Mouse (Mus musculus) adrenal gland, adult 8-10 months (tissue): ENCODE data around the gene Nfkb2. TPM values are rescaled to one million over a fixed set of nuclear protein-coding genes. Genes with fewer than 3 reads are reported as not detected.

Experiments
- DNase-seq: peaks from one replicate; pipeline ENCODE4 v3.0.0; 2022
- total RNA-seq, 4 experiments: library from RNA; stranded (reverse); gene quantifications; 2 replicates each; pipeline ENCODE4 v1.2.4; 2022

The Nfkb2 gene
- total RNA-seq, 4 experiments from 2014 or later = 35.6 to 40.1 (median 37.3) TPM

GRCm38 (mm10) chr19:46308706-46309435, 4.8 kb downstream of the Nfkb2 start:
- no peak for DNase-seq

DNA sequence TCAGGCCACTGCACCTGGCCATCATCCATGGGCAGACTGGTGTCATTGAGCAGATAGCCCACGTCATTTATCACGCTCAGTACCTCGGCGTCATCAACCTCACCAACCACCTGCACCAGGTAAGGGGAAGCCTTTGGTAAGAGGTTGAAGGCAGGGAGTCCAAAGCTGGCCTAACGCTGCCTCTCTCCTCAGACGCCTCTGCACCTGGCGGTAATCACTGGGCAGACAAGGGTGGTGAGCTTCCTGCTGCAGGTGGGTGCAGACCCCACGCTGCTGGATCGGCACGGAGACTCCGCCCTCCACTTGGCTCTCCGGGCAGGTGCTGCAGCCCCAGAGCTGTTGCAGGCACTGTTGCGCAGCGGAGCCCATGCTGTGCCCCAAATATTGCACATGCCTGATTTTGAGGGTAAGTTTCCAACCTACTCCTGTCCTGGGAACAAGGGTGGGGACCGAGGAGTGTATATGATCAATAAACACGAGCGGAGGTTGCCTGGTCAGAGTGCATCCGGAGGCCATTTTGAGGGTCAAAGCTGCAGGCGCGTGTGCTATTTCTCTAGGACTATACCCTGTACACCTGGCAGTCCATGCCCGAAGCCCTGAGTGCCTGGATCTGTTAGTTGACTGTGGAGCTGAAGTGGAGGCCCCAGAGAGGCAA, 5.7 kb downstream of the Nfkb2 start:
- DNase-seq = no peak

DNA sequence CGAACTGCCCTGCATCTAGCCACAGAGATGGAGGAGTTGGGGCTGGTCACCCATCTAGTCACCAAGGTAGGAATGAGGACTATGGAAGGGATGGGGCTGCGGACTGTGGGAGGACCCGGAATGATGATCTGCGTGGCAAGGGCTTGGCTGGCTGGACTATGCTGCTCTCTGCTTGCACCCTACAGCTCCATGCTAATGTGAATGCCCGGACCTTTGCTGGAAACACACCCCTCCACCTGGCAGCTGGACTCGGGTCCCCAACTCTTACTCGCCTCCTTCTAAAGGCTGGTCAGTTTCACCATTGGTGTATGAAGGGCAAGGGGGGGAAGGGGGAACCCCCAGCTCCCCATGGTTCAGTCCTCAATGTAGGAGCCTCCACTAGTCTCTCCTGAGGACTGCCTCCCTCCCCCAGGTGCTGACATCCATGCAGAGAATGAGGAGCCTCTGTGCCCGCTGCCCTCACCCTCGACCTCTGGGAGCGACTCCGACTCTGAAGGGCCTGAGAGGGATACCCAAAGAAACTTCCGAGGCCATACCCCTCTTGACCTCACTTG, 6.3 kb downstream of the Nfkb2 start:
- DNase-seq = no peak

DNA sequence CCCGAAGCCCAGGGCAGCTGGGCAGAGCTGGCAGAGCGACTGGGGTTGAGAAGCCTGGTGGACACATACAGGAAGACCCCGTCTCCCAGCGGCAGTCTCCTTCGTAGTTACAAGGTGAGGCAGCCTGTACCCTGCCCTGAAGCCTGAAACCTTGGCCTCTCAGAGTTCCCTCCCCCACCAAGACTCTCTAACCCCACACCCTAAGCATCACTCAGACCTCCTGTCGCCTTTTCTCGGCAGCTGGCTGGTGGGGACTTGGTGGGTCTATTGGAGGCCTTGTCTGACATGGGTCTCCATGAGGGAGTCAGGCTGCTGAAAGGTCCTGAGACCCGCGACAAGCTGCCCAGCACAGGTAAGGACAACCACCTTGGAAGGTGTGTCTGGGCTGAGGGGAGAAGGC, 7.2 kb downstream of the Nfkb2 start:
- DNase-seq = no peak

- DNase-seq = no peak
Measured at GRCm38 (mm10) chr19:46312566-46312965, 8.4 kb downstream of the Nfkb2 start.

DNA sequence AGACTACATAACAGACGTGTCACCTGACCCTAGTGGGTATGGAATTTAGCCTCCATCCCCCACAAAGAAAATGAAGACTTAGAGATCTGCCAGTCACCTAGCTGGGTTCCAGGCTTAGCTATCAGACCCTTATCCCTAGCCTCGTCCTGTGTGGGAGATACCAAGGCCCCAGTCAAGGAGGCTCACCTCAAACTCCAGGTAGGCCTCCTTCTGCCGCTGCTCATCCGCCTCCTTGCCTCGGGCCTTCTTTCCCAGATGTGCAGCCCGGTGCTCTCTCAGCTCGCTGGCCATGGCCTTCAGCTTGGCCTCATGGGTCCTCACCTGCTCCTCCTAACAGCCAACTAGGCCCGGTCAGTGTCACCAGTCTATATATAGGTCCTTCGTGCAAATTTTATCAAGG, 9.0 kb downstream of the Nfkb2 start:
- no peak for DNase-seq

DNA sequence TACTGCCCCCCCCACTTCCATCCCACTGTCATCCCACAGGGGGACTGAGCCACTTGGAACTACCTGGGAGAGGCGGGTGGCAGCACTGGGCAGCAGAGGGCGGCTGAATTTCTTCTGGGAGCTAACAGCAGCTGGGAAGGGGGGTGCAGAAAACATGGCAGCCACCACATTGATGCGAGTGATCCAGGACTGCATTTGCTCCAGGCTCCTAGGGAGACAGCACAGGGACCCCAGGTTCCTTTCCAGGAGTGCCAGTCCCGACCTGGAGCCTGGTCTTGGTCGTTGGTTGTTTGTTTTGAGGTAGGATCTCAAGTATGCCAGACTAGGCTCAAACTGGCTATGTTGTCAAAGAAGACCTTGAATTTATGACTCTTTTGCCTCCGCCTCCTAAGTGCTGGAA, 9.5 kb downstream of the Nfkb2 start:
- no peak for DNase-seq

GRCm38 (mm10) chr19:46314151-46314601, 10.1 kb downstream of the Nfkb2 start:
- no peak for DNase-seq

GRCm38 (mm10) chr19:46314872-46315742, 11.0 kb downstream of the Nfkb2 start:
- DNase-seq = peak; percentile 0

DNA sequence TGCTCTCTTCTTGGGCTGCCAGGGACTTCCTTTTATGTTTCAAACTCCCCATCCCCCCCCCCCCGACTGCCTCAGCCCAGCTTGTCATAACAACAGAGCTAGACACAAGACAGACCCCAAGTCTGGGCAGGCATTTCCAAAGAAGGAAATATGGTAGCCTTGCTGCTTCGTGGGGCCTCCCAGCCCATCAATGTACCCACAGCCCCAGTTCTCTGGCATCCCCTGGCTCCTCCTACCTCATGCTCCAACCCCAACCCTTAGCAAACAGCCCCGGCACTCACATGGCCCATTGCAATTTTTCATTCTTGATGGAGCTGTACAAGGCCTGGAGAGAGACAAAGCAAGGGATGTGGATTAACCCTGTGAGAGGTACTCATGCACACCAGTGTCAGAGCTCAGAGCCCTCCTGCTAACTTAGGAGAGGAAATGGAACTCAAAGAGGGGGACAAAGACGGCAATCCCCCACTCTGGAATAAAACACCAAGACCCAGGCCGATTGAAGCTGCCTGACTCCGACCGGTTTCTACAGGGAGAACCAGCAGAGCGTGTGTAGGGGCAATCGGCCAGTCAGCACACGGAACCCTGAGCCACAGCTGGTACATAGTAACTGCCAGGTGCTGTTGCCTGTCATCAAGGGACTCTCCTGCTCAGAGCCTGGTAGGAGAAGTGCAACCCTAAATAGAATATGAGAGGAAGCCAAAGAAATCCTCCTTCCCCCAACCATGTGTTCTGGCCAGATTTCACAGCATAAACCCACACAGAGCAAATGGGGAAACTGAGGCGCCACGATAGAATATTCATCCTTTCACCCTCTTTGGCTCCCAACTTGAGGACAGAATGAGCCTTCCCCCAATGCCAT, 11.9 kb downstream of the Nfkb2 start:
- peak; percentile 0 for DNase-seq

DNA sequence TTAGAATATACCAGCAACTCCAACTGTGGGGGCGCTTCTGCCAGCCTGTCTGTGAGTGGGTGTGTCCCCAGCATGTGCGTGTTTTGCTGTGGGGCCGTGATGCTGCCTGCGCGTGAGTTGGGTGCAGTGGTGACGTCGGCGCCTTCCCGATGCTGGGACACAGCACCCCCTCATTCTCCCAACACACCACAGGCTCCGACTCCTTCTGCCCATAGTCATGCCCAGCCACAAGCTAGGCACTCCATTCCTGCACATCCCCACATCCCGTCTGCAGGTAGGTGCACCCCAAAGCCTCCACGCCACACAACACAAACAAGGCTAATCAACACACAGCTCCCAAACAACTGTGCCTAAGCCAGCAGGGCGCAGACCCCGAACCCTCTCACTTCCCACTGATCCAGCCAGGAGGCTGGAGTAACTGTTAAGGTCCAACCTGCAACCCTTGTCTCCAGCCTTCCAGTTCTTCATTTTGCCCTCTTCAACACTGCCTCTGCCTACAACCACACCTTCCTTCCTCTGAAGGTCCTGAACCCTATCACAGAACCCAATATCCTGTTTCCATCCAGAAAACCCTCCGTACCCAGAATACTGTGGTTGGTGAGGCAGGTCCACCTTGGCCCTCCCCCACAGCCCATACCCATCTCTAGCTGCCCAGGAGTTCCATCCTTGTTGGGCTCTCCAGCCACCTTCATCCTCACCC, 12.9 kb downstream of the Nfkb2 start:
- peak; percentile 2 for DNase-seq

DNA sequence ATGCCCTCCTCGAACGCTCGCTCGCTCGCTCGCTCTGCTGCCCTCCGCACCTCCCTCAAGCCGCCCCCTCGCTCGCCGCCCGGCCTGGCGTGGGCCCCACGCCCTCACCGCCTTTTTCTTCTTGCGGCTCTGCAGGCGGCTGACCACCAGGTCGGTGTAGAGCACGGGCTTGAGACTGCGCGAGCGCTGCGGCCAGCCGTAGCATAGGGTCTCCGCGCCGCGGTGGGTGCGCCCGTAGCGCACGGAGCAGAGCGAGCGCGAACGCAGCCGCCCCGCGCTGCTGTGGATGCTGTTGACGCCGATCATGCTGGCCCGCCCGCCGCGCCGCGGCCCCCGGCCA, 13.4 kb downstream of the Nfkb2 start:
- peak; percentile 2 for DNase-seq

GRCm38 (mm10) chr19:46318031-46318471, 13.9 kb downstream of the Nfkb2 start:
- DNase-seq = peak; percentile 25

- DNase-seq = peak; percentile 83
Measured at GRCm38 (mm10) chr19:46318586-46319378, 14.7 kb downstream of the Nfkb2 start.

- peak; percentile 1 for DNase-seq
Measured at GRCm38 (mm10) chr19:46320076-46320785, 16.1 kb downstream of the Nfkb2 start.

GRCm38 (mm10) chr19:46321101-46321943, 17.2 kb downstream of the Nfkb2 start:
- DNase-seq = peak; percentile 0

GRCm38 (mm10) chr19:46322144-46322995, 18.2 kb downstream of the Nfkb2 start:
- peak; percentile 3 for DNase-seq
